Mouse (Mus musculus) left cerebral cortex, adult 2 months (tissue): ENCODE results near the gene Lmntd2. TPM values are rescaled to one million over a fixed set of nuclear protein-coding genes. Genes with fewer than 3 reads are reported as not detected.

ENCODE experiments used
- DNase-seq, 2 experiments: peaks; one replicate each; pipeline ENCODE4 v3.0.0; 2021 to 2022; ENCODE audit warnings: low spot score in 2 of 2, mixed read lengths in 1 of 2; ENCODE audit errors: extremely low spot score in 1 of 2
- H3K27ac ChIP-seq: fragments of 200-600 bp; 2 replicates; pipeline ENCODE4 v1.8.1; 2022
- H3K4me3 ChIP-seq: fragments of 200-600 bp; 2 replicates; pipeline ENCODE4 v1.8.1; 2022
- CTCF ChIP-seq: fragments of 200-600 bp; IDR thresholded peaks from 2 replicates; pipeline ENCODE4 v1.8.1; 2022; ENCODE audit warnings: antibody characterized with exemption, mild to moderate bottlenecking, moderate library complexity
- intact Hi-C: fragments of 180-260 bp; cut with DNase I; formaldehyde crosslinking; loops from one replicate; pipeline ENCODE4 v1.15.1; 2025
- total RNA-seq, 2 experiments: library from RNA; stranded (reverse); gene quantifications; 2 replicates each; pipeline ENCODE4 v1.2.3; 2021

Gene Lmntd2
- total RNA-seq, 2 experiments from 2014 or later = not detected

- TF ChIP-seq CTCF = no peak
- peak within 1 kb of the TSS; percentile 58 for H3K4me3 ChIP-seq
- peak; percentile 68 to 82 for DNase-seq
- intact Hi-C loops = no loop called here
- no peak within 1 kb of the TSS for H3K27ac ChIP-seq
Measured at GRCm38 (mm10) chr7:141215101-141215879, 1.4 kb upstream of the Lmntd2 start, which contains the start of gene Rassf7. Rassf7 (plus strand) TSS chr7:141215860.

- no peak for TF ChIP-seq CTCF
- DNase-seq = no peak
- no peak overlapping the region for H3K27ac ChIP-seq
- H3K4me3 ChIP-seq = no peak overlapping the region
- intact Hi-C loops = no loop called here
Measured at GRCm38 (mm10) chr7:141214310-141214709, 430 bp upstream of the Lmntd2 start.

GRCm38 (mm10) chr7:141213133-141213532 is 747 bp downstream of the Lmntd2 start:
- no peak for DNase-seq
- TF ChIP-seq CTCF = no peak
- no peak overlapping the region for H3K27ac ChIP-seq
- intact Hi-C loops = no loop called here
- no peak overlapping the region for H3K4me3 ChIP-seq

GRCm38 (mm10) chr7:141210606-141211131 is 3.2 kb downstream of the Lmntd2 start:
- DNase-seq = no peak
- no peak for TF ChIP-seq CTCF
- Histone ChIP-seq H3K4me3 (no peak overlapping the region), H3K27ac (no peak overlapping the region)
- intact Hi-C loops = no loop called here

- no peak overlapping the region for H3K4me3 ChIP-seq
- TF ChIP-seq CTCF = no peak
- intact Hi-C loops = no loop called here
- no peak overlapping the region for H3K27ac ChIP-seq
- no peak for DNase-seq
Measured at GRCm38 (mm10) chr7:141210137-141210536, 3.7 kb downstream of the Lmntd2 start.

GRCm38 (mm10) chr7:141209526-141209925 is 4.4 kb downstream of the Lmntd2 start:
- TF ChIP-seq CTCF = no peak
- DNase-seq = no peak
- intact Hi-C loops = no loop called here
- Histone ChIP-seq H3K4me3 (no peak overlapping the region), H3K27ac (no peak overlapping the region)

- H3K27ac ChIP-seq = no peak overlapping the region
- intact Hi-C loops = no loop called here
- TF ChIP-seq CTCF = no peak
- no peak for DNase-seq
- no peak overlapping the region for H3K4me3 ChIP-seq
Measured at GRCm38 (mm10) chr7:141206182-141206937, 7.5 kb downstream of the Lmntd2 start.

GRCm38 (mm10) chr7:141205504-141205903 is 8.4 kb downstream of the Lmntd2 start:
- intact Hi-C loops = no loop called here
- Histone ChIP-seq H3K4me3 (no peak overlapping the region), H3K27ac (no peak overlapping the region)
- DNase-seq = no peak
- TF ChIP-seq CTCF = no peak

- no peak for DNase-seq
- no peak overlapping the region for H3K4me3 ChIP-seq
- intact Hi-C loops = no loop called here
- H3K27ac ChIP-seq = no peak overlapping the region
- no peak for TF ChIP-seq CTCF
Measured at GRCm38 (mm10) chr7:141204546-141204945, 9.3 kb downstream of the Lmntd2 start.

- TF ChIP-seq CTCF = no peak
- intact Hi-C loops = no loop called here
- no peak overlapping the region for H3K4me3 ChIP-seq
- DNase-seq = no peak
- no peak overlapping the region for H3K27ac ChIP-seq
Measured at GRCm38 (mm10) chr7:141198121-141198520, 15.8 kb downstream of the Lmntd2 start.

GRCm38 (mm10) chr7:141196619-141197282 is 17.1 kb downstream of the Lmntd2 start:
- Histone ChIP-seq H3K4me3 (no peak overlapping the region), H3K27ac (no peak overlapping the region)
- intact Hi-C loops = no loop called here
- TF ChIP-seq CTCF = no peak
- DNase-seq = no peak

GRCm38 (mm10) chr7:141195754-141196153 is 18.1 kb downstream of the Lmntd2 start:
- no peak for TF ChIP-seq CTCF
- DNase-seq = no peak
- intact Hi-C loops = loop anchor here (2.0 kb wide), 1 partner anchor 25 kb away; no protein-coding TSS in a partner anchor
- no peak overlapping the region for H3K4me3 ChIP-seq
- no peak overlapping the region for H3K27ac ChIP-seq
